Mouse (Mus musculus) hindbrain, embryonic 13.5 days (tissue): ENCODE data around the gene C2. TPM values are rescaled to one million over a fixed set of nuclear protein-coding genes. Genes with fewer than 3 reads are reported as not detected.
A peak's percentile ranks its signal among the peaks of the same experiment; 100 is the strongest.

ENCODE experiments used
- ATAC-seq: fragments of 200-750 bp; cut with Nextera tagmentation; 2 replicates; pipeline ENCODE4 v1.8.0; 2017; ENCODE audit warnings: moderate TSS enrichment; ENCODE audit not compliant: low FRiP score
- H3K27ac ChIP-seq: fragments of 300-500 bp; sonication (generic); 2 replicates; pipeline ENCODE4 v1.5.1; 2015; ENCODE audit warnings: inconsistent platforms, mild to moderate bottlenecking, moderate library complexity
- H3K27me3 ChIP-seq: fragments of 300-500 bp; sonication (generic); 2 replicates; pipeline ENCODE4 v1.6.1; 2015; ENCODE audit warnings: mild to moderate bottlenecking, inconsistent platforms
- H3K36me3 ChIP-seq: fragments of 300-500 bp; sonication (generic); 2 replicates; pipeline ENCODE4 v1.6.1; 2015; ENCODE audit warnings: mild to moderate bottlenecking, inconsistent platforms
- H3K4me1 ChIP-seq: fragments of 300-500 bp; sonication (generic); replicated peaks from 2 replicates; pipeline ENCODE4 v1.6.1; 2015; ENCODE audit warnings: inconsistent platforms
- H3K4me2 ChIP-seq: fragments of 300-500 bp; sonication (generic); 2 replicates; pipeline ENCODE4 v1.6.1; 2015; ENCODE audit warnings: inconsistent platforms, mild to moderate bottlenecking, moderate library complexity
- H3K4me3 ChIP-seq: fragments of 300-500 bp; sonication (generic); 2 replicates; pipeline ENCODE4 v1.5.1; 2015; ENCODE audit warnings: mild to moderate bottlenecking, inconsistent platforms
- H3K9ac ChIP-seq: fragments of 300-500 bp; sonication (generic); 2 replicates; pipeline ENCODE4 v1.6.1; 2015; ENCODE audit warnings: mild to moderate bottlenecking, inconsistent platforms
- H3K9me3 ChIP-seq: fragments of 300-500 bp; sonication (generic); 2 replicates; pipeline ENCODE4 v1.6.1; 2016; ENCODE audit warnings: inconsistent platforms
- WGBS: fragments of 180-500 bp; shearing (Covaris S2); methylation state at CpG from one replicate; pipeline ENCODE4 v1.1.7; 2015; 5-methylcytosine and 5-hydroxymethylcytosine counted together
- polyA plus RNA-seq: library from polyadenylated mRNA; unstranded; fragments of >200 nt; fragmentation: Nextera tagmentation; extraction: Ambion mirVana; gene quantifications from 2 replicates; pipeline ENCODE4 v1.2.1, GENCODE M21; 2015

The C2 gene
- polyA plus RNA-seq, 1 experiment from 2014 or later: 2.3 TPM

GRCm38 (mm10) chr17:34861704-34862415, 36.2 kb downstream of the C2 start:
- no peak overlapping the region for H3K4me3 ChIP-seq
- H3K27ac ChIP-seq: no peak overlapping the region
- H3K9me3 ChIP-seq: no peaks in the 10 kb centered on the region
- WGBS: 71% methylated on average over 13 of the region's 13 CpGs
- no peak overlapping the region for H3K4me2 ChIP-seq
- peaks cover 15% of the 10 kb centered on the region for H3K36me3 ChIP-seq
- no peak for ATAC-seq
- no peak overlapping the region for H3K9ac ChIP-seq
- H3K4me1 ChIP-seq: no peaks in the 10 kb centered on the region
- H3K27me3 ChIP-seq: 0 out of 2 replicates have a peak, but pooled peaks cover 4% of the 10 kb centered on the region

- Histone ChIP-seq H3K4me1 (no peaks in the 10 kb centered on the region), H3K27ac (no peak overlapping the region), H3K36me3 (peaks cover 28% of the 10 kb centered on the region), H3K27me3 (0 out of 2 replicates have a peak, but pooled peaks cover 4% of the 10 kb centered on the region), H3K9me3 (no peaks in the 10 kb centered on the region), H3K4me2 (no peak overlapping the region), H3K9ac (no peak overlapping the region), H3K4me3 (no peak overlapping the region)
- no peak for ATAC-seq
- 89% methylated on average over 9 of the region's 9 CpGs for WGBS
Measured at GRCm38 (mm10) chr17:34860514-34860913, 37.6 kb downstream of the C2 start.

- Histone ChIP-seq H3K4me1 (no peaks in the 10 kb centered on the region), H3K27ac (no peak overlapping the region), H3K36me3 (peaks cover 46% of the 10 kb centered on the region), H3K4me3 (no peak overlapping the region), H3K9me3 (no peaks in the 10 kb centered on the region), H3K4me2 (no peak overlapping the region), H3K27me3 (0 out of 2 replicates have a peak, but pooled peaks cover 1% of the 10 kb centered on the region), H3K9ac (no peak overlapping the region)
- ATAC-seq: no peak
- 93% methylated on average over 4 of the region's 4 CpGs for WGBS
Measured at GRCm38 (mm10) chr17:34858670-34859069, 39.4 kb downstream of the C2 start.

GRCm38 (mm10) chr17:34855825-34856224, 42.2 kb downstream of the C2 start:
- Histone ChIP-seq H3K27ac (no peak overlapping the region), H3K36me3 (peaks cover 61% of the 10 kb centered on the region), H3K4me2 (no peak overlapping the region), H3K4me3 (no peak overlapping the region), H3K9ac (no peak overlapping the region), H3K4me1 (peaks cover 16% of the 10 kb centered on the region), H3K9me3 (no peaks in the 10 kb centered on the region), H3K27me3 (no peaks in the 10 kb centered on the region)
- 51% methylated on average over 3 of the region's 3 CpGs for WGBS
- ATAC-seq: no peak

GRCm38 (mm10) chr17:34854761-34855160, 43.3 kb downstream of the C2 start:
- ATAC-seq: no peak
- peaks cover 61% of the 10 kb centered on the region for H3K36me3 ChIP-seq
- H3K9ac ChIP-seq: no peak overlapping the region
- no peaks in the 10 kb centered on the region for H3K27me3 ChIP-seq
- peaks cover 19% of the 10 kb centered on the region for H3K4me1 ChIP-seq
- no peak overlapping the region for H3K27ac ChIP-seq
- H3K4me3 ChIP-seq: no peak overlapping the region
- H3K4me2 ChIP-seq: no peak overlapping the region
- H3K9me3 ChIP-seq: no peaks in the 10 kb centered on the region
- WGBS: 90% methylated on average over 3 of the region's 3 CpGs

GRCm38 (mm10) chr17:34853511-34853910, 44.6 kb downstream of the C2 start:
- Histone ChIP-seq H3K4me1 (peaks cover 31% of the 10 kb centered on the region), H3K27ac (no peak overlapping the region), H3K4me3 (no peak overlapping the region), H3K27me3 (no peaks in the 10 kb centered on the region), H3K9me3 (no peaks in the 10 kb centered on the region), H3K36me3 (peaks cover 61% of the 10 kb centered on the region), H3K9ac (no peak overlapping the region), H3K4me2 (no peak overlapping the region)
- no peak for ATAC-seq
- 78% methylated on average over 8 of the region's 8 CpGs for WGBS

GRCm38 (mm10) chr17:34850517-34851125, 47.4 kb downstream of the C2 start:
- H3K4me3 ChIP-seq: peak overlapping the region; percentile 80
- H3K36me3 ChIP-seq: peaks cover 61% of the 10 kb centered on the region
- no peaks in the 10 kb centered on the region for H3K27me3 ChIP-seq
- H3K9me3 ChIP-seq: no peaks in the 10 kb centered on the region
- ATAC-seq: peak; percentile 69; the same call in 1 of the 2 replicates
- peaks cover 31% of the 10 kb centered on the region for H3K4me1 ChIP-seq
- WGBS: 2% methylated on average over 25 of the region's 25 CpGs
- H3K27ac ChIP-seq: peak overlapping the region; percentile 77
- peak overlapping the region; percentile 90 for H3K9ac ChIP-seq
- peak overlapping the region; percentile 88 for H3K4me2 ChIP-seq

GRCm38 (mm10) chr17:34849722-34850516, 48.1 kb downstream of the C2 start, which contains the start of the genes Skiv2l and Nelfe:
TSS of gene Skiv2l (minus strand) at chr17:34850210.
TSS of gene Nelfe (plus strand) at chr17:34850391.
- Histone ChIP-seq H3K4me1 (peaks cover 31% of the 10 kb centered on the region), H3K27ac (peak within 1 kb of the TSS; percentile 77), H3K4me3 (peak within 1 kb of the TSS; percentile 80), H3K9ac (peak within 1 kb of the TSS; percentile 90), H3K27me3 (no peaks in the 10 kb centered on the region), H3K9me3 (no peaks in the 10 kb centered on the region), H3K4me2 (peak within 1 kb of the TSS; percentile 91), H3K36me3 (peaks cover 61% of the 10 kb centered on the region)
- peak; percentile 97 for ATAC-seq
- under 1% methylated on average over 54 of the region's 65 CpGs for WGBS

- 94% methylated on average over 7 of the region's 7 CpGs for whole genome bisulfite sequencing
- no peaks in the 10 kb centered on the region for H3K9me3 ChIP-seq
- H3K9ac ChIP-seq: no peak overlapping the region
- H3K27me3 ChIP-seq: no peaks in the 10 kb centered on the region
- no peak overlapping the region for H3K27ac ChIP-seq
- peaks cover 31% of the 10 kb centered on the region for H3K4me1 ChIP-seq
- no peak for ATAC-seq
- peaks cover 61% of the 10 kb centered on the region for H3K36me3 ChIP-seq
- H3K4me2 ChIP-seq: no peak overlapping the region
- no peak overlapping the region for H3K4me3 ChIP-seq
Measured at GRCm38 (mm10) chr17:34847615-34848014, 50.5 kb downstream of the C2 start.

- no peaks in the 10 kb centered on the region for H3K9me3 ChIP-seq
- WGBS: 92% methylated on average over 6 of the region's 6 CpGs
- peaks cover 61% of the 10 kb centered on the region for H3K36me3 ChIP-seq
- ATAC-seq: no peak
- no peak overlapping the region for H3K9ac ChIP-seq
- no peak overlapping the region for H3K4me2 ChIP-seq
- no peaks in the 10 kb centered on the region for H3K27me3 ChIP-seq
- peaks cover 28% of the 10 kb centered on the region for H3K4me1 ChIP-seq
- H3K27ac ChIP-seq: no peak overlapping the region
- H3K4me3 ChIP-seq: no peak overlapping the region
Measured at GRCm38 (mm10) chr17:34847192-34847591, 50.9 kb downstream of the C2 start.

GRCm38 (mm10) chr17:34844884-34845283, 53.2 kb downstream of the C2 start:
- H3K9ac ChIP-seq: no peak overlapping the region
- no peak for ATAC-seq

GRCm38 (mm10) chr17:34840736-34841307, 57.2 kb downstream of the C2 start:
- Histone ChIP-seq H3K4me1 (peaks cover 25% of the 10 kb centered on the region), H3K4me3 (no peak overlapping the region), H3K9ac (no peak overlapping the region), H3K27ac (no peak overlapping the region), H3K27me3 (no peaks in the 10 kb centered on the region), H3K9me3 (no peaks in the 10 kb centered on the region), H3K36me3 (peaks cover 74% of the 10 kb centered on the region), H3K4me2 (no peak overlapping the region)
- no peak for ATAC-seq
- 88% methylated on average over 6 of the region's 6 CpGs for WGBS

More at GRCm38 (mm10) chr17:34844884-34845283, 53.2 kb downstream of the C2 start:
- Histone ChIP-seq H3K27me3 (no peaks in the 10 kb centered on the region), H3K4me1 (peaks cover 12% of the 10 kb centered on the region), H3K4me3 (no peak overlapping the region), H3K4me2 (no peak overlapping the region), H3K27ac (no peak overlapping the region), H3K9me3 (no peaks in the 10 kb centered on the region), H3K36me3 (peaks cover 84% of the 10 kb centered on the region)
- WGBS: 94% methylated on average over 13 of the region's 13 CpGs
